Mouse (Mus musculus): ENCODE data around the gene Gm49342. TPM values are rescaled to one million over a fixed set of nuclear protein-coding genes. Genes with fewer than 3 reads are reported as not detected.
A peak's percentile ranks its signal among the peaks of the same experiment; 100 is the strongest.
"Not testable (repeated sequence)": the region's sequence is repeated elsewhere in the genome, so short reads cannot be mapped to it uniquely, and the experiment has no call there.

The Gm49342 gene
- total and polyA plus RNA-seq, 2 experiments from 2014 or later = 16.3 TPM; not detected in 1

GRCm38 (mm10) chr14:50976674-50977073 lies 32.4 kb downstream of the Gm49342 start:
- no peaks in the 10 kb centered on the region for H3K27me3 ChIP-seq (ENCODE audit: insufficient read depth, low read length)
- no peaks in the 10 kb centered on the region for H3K9me3 ChIP-seq (ENCODE audit: low read length)
- H3K4me3 ChIP-seq (ENCODE audit: low read length) = no peak overlapping the region
- ATAC-seq (peak; percentile 49; the same call in 1 of the 2 replicates), DNase-seq (ENCODE audit: low spot score) (peak; percentile 18)
- H3K4me2 ChIP-seq (ENCODE audit: low read depth, low read length) = 0 out of 2 replicates have a peak overlapping the region, but pooled peaks have one; percentile 1
- 14% methylated on average over 9 of the region's 9 CpGs for WGBS
- no peaks in the 10 kb centered on the region for H3K4me1 ChIP-seq (ENCODE audit: insufficient read depth, low read length)
- no peak overlapping the region for H3K9ac ChIP-seq (replicated peaks; ENCODE audit: low read length)
- no peaks in the 10 kb centered on the region for H3K36me3 ChIP-seq (ENCODE audit: insufficient read depth, low read length)
- TF ChIP-seq CTCF (IDR thresholded peaks at IDR 0.05; ENCODE audit: low read depth) = 0 out of 2 replicates have a peak, but pooled peaks have one; percentile 19
- H3K27ac ChIP-seq = no peak overlapping the region

- not testable (repeated sequence) for H3K4me2 ChIP-seq (ENCODE audit: low read depth, low read length); ATAC-seq; DNase-seq (ENCODE audit: low spot score)
Measured at GRCm38 (mm10) chr14:50978451-50978850, 34.1 kb downstream of the Gm49342 start.

GRCm38 (mm10) chr14:50979631-50980030 lies 35.3 kb downstream of the Gm49342 start:
- Histone ChIP-seq H3K4me2 (ENCODE audit: low read depth, low read length) (no peak overlapping the region), H3K36me3 (ENCODE audit: insufficient read depth, low read length) (no peaks in the 10 kb centered on the region), H3K4me3 (ENCODE audit: low read length) (no peak overlapping the region), H3K9me3 (ENCODE audit: low read length) (no peaks in the 10 kb centered on the region), H3K27me3 (ENCODE audit: insufficient read depth, low read length) (no peaks in the 10 kb centered on the region), H3K27ac (no peak overlapping the region), H3K4me1 (ENCODE audit: insufficient read depth, low read length) (no peaks in the 10 kb centered on the region), H3K9ac (replicated peaks; ENCODE audit: low read length) (no peak overlapping the region)
- no peak for TF ChIP-seq CTCF (IDR thresholded peaks at IDR 0.05; ENCODE audit: low read depth)
- DNase-seq (ENCODE audit: low spot score) = no peak
- no peak for ATAC-seq

More at GRCm38 (mm10) chr14:50978451-50978850, 34.1 kb downstream of the Gm49342 start:
- H3K27ac ChIP-seq; H3K4me1 ChIP-seq (ENCODE audit: insufficient read depth, low read length); H3K9ac ChIP-seq (replicated peaks; ENCODE audit: low read length); H3K4me3 ChIP-seq (ENCODE audit: low read length); H3K36me3 ChIP-seq (ENCODE audit: insufficient read depth, low read length); H3K9me3 ChIP-seq (ENCODE audit: low read length); H3K27me3 ChIP-seq (ENCODE audit: insufficient read depth, low read length): not testable (repeated sequence)
- 92% methylated on average over 6 of the region's 6 CpGs for WGBS

- WGBS = 31% methylated on average over 2 of the region's 2 CpGs
- no peaks in the 10 kb centered on the region for H3K36me3 ChIP-seq (ENCODE audit: insufficient read depth, low read length)
- ATAC-seq (no peak), DNase-seq (ENCODE audit: low spot score) (no peak)
- H3K4me1 ChIP-seq (ENCODE audit: insufficient read depth, low read length) = no peaks in the 10 kb centered on the region
- no peak overlapping the region for H3K9ac ChIP-seq (replicated peaks; ENCODE audit: low read length)
- no peak overlapping the region for H3K4me3 ChIP-seq (ENCODE audit: low read length)
- no peak for TF ChIP-seq CTCF (IDR thresholded peaks at IDR 0.05; ENCODE audit: low read depth)
- no peak overlapping the region for H3K4me2 ChIP-seq (ENCODE audit: low read depth, low read length)
- H3K9me3 ChIP-seq (ENCODE audit: low read length) = no peaks in the 10 kb centered on the region
- H3K27ac ChIP-seq = no peak overlapping the region
- no peaks in the 10 kb centered on the region for H3K27me3 ChIP-seq (ENCODE audit: insufficient read depth, low read length)
Measured at GRCm38 (mm10) chr14:50981207-50981606, 36.9 kb downstream of the Gm49342 start.

GRCm38 (mm10) chr14:50981837-50982236 lies 37.5 kb downstream of the Gm49342 start:
- Histone ChIP-seq H3K9me3 (ENCODE audit: low read length) (no peaks in the 10 kb centered on the region), H3K27me3 (ENCODE audit: insufficient read depth, low read length) (no peaks in the 10 kb centered on the region), H3K4me3 (ENCODE audit: low read length) (no peak overlapping the region), H3K9ac (replicated peaks; ENCODE audit: low read length) (no peak overlapping the region), H3K4me2 (ENCODE audit: low read depth, low read length) (no peak overlapping the region), H3K36me3 (ENCODE audit: insufficient read depth, low read length) (no peaks in the 10 kb centered on the region), H3K4me1 (ENCODE audit: insufficient read depth, low read length) (no peaks in the 10 kb centered on the region), H3K27ac (no peak overlapping the region)
- TF ChIP-seq CTCF (IDR thresholded peaks at IDR 0.05; ENCODE audit: low read depth) = no peak
- no peak for ATAC-seq
- no peak for DNase-seq (ENCODE audit: low spot score)
- 88% methylated on average over 5 of the region's 5 CpGs for WGBS

- 100% methylated on average over 2 of the region's 2 CpGs for WGBS
- H3K9me3 ChIP-seq (ENCODE audit: low read length) = no peaks in the 10 kb centered on the region
- H3K27ac ChIP-seq = no peak overlapping the region
- H3K4me3 ChIP-seq (ENCODE audit: low read length) = no peak overlapping the region
- no peaks in the 10 kb centered on the region for H3K27me3 ChIP-seq (ENCODE audit: insufficient read depth, low read length)
- no peak for TF ChIP-seq CTCF (IDR thresholded peaks at IDR 0.05; ENCODE audit: low read depth)
- H3K4me2 ChIP-seq (ENCODE audit: low read depth, low read length) = no peak overlapping the region
- H3K36me3 ChIP-seq (ENCODE audit: insufficient read depth, low read length) = no peaks in the 10 kb centered on the region
- H3K9ac ChIP-seq (replicated peaks; ENCODE audit: low read length) = no peak overlapping the region
- H3K4me1 ChIP-seq (ENCODE audit: insufficient read depth, low read length) = no peaks in the 10 kb centered on the region
- DNase-seq (ENCODE audit: low spot score) (no peak), ATAC-seq (no peak)
Measured at GRCm38 (mm10) chr14:50987668-50988067, 43.4 kb downstream of the Gm49342 start.

GRCm38 (mm10) chr14:50991037-50991436 lies 46.7 kb downstream of the Gm49342 start:
- ATAC-seq (no peak), DNase-seq (ENCODE audit: low spot score) (no peak)
- Histone ChIP-seq H3K27me3 (ENCODE audit: insufficient read depth, low read length) (no peaks in the 10 kb centered on the region), H3K4me1 (ENCODE audit: insufficient read depth, low read length) (no peaks in the 10 kb centered on the region), H3K9ac (replicated peaks; ENCODE audit: low read length) (no peak overlapping the region), H3K9me3 (ENCODE audit: low read length) (no peaks in the 10 kb centered on the region), H3K27ac (no peak overlapping the region), H3K4me2 (ENCODE audit: low read depth, low read length) (no peak overlapping the region), H3K36me3 (ENCODE audit: insufficient read depth, low read length) (no peaks in the 10 kb centered on the region), H3K4me3 (ENCODE audit: low read length) (no peak overlapping the region)
- no peak for TF ChIP-seq CTCF (IDR thresholded peaks at IDR 0.05; ENCODE audit: low read depth)
- WGBS = 80% methylated on average over 3 of the region's 3 CpGs

Measured in hindbrain, postnatal 0 days (tissue).